Mouse (Mus musculus): ENCODE data around the gene Tmem273.

DNA sequence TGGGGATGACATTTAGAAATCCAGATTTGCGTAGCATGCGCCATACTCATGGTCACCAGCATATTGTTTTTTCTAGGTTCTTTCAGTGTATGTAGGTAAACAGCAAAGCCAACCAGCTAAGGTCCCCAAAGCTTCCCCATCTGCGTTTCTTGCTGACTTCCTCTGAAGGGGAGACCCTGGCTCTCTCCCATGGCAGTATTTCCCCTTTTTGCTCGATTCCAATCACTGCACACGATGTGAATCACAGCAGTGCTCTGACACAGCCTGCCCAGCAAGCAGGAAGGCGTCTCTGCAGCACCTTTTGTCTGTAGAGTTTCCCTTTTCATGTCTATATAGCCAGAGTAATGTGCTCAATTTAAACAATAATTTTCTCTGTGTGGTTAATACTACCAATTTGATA is 26.7 kb downstream of the Tmem273 start:
- no peak for TF ChIP-seq POLR2A (IDR thresholded peaks at IDR 0.05; ENCODE audit: insufficient read length, low read depth)
- no peak for TF ChIP-seq E2F4 (IDR thresholded peaks at IDR 0.05; ENCODE audit: insufficient read depth)
- TF ChIP-seq MYOD1 (IDR thresholded peaks at IDR 0.05; ENCODE audit: control insufficient read depth in 1 of 3, insufficient read length in 2 of 3, low read depth in 2 of 3): no peak
- no peak for TF ChIP-seq USF1 (IDR thresholded peaks at IDR 0.05; ENCODE audit: low read depth)

All from myocyte (in vitro differentiated cells).